In the genomic region with DNA sequence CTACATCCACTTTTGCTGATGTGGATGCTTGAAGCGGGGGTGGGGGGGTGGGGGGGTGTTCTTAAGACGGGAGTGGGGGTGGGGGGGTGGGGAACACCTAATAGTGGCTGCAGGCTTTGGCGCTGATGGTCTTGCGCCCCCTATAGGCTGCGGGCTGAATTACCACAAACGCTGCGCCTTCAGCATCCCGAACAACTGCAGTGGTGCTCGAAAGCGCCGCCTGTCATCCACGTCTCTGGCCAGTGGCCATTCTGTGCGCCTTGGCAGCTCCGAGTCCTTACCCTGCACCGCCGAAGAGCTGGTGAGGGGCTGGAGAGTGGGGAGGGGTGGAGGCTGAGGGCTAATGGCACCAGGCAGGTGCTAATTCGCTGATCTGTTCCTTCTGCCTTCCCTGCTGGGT, we compare ENCODE assay signal across 8 mouse cellular contexts. TPM values are rescaled to one million over a fixed set of nuclear protein-coding genes. Genes with fewer than 3 reads are reported as not detected.
A peak's percentile ranks its signal among the peaks of the same experiment; 100 is the strongest.
DNase-seq lines count a peak whose midpoint lies in the region; ATAC-seq lines count a peak whose summit lies in the region.
"Had no signal": no experiment of that assay in that cellular context is flagged by ENCODE, and none has a peak within 500 bp of the region (broad histone marks: within the 10 kb centered on the region; RNA-seq: fewer than 3 reads in every experiment).

No protein-coding gene starts in this region.

- ATAC-seq in midbrain, embryonic 14.5 days (ENCODE audit: low FRiP score, low TSS enrichment): no peak
- no peak for ATAC-seq in midbrain, embryonic 13.5 days

- peak; percentile 62 for DNase-seq in midbrain, embryonic 14.5 days
- peak; percentile 41 to 71 for DNase-seq in adrenal gland, postnatal 36 days
- peak; percentile 58 for DNase-seq in embryo, embryonic 11 days
- peak; percentile 60 to 65 for DNase-seq in kidney, postnatal 25 days
- peak; percentile 30 for DNase-seq in lung, postnatal 25 days (ENCODE audit: low spot score)
- DNase-seq in testis, postnatal 14 days (ENCODE audit: low spot score): peak; percentile 59

- no peak overlapping the region for H3K9ac ChIP-seq in midbrain, embryonic 14.5 days (replicated peaks; ENCODE audit: low read length)
- no peak overlapping the region for H3K9ac ChIP-seq in midbrain, embryonic 13.5 days (replicated peaks)

- H3K9me3 ChIP-seq in midbrain, embryonic 14.5 days (ENCODE audit: control insufficient read depth, low read length): no peaks in the 10 kb centered on the region
- no peaks in the 10 kb centered on the region for H3K9me3 ChIP-seq in midbrain, embryonic 13.5 days

- H3K36me3 ChIP-seq in midbrain, embryonic 14.5 days (ENCODE audit: control insufficient read depth, insufficient read depth, low read length): peaks cover 32% of the 10 kb centered on the region
- peaks cover 38% of the 10 kb centered on the region for H3K36me3 ChIP-seq in midbrain, embryonic 13.5 days

- H3K4me3 ChIP-seq in midbrain, embryonic 14.5 days (replicated peaks; ENCODE audit: low read depth, low read length): no peak overlapping the region
- no peak overlapping the region for H3K4me3 ChIP-seq in midbrain, embryonic 13.5 days (replicated peaks)
- H3K4me3 ChIP-seq: erythroblast, embryonic 14.5 days had no signal

- no peak overlapping the region for H3K4me2 ChIP-seq in midbrain, embryonic 14.5 days (ENCODE audit: low read length)
- no peak overlapping the region for H3K4me2 ChIP-seq in midbrain, embryonic 13.5 days (replicated peaks)

- no peak overlapping the region for H3K27ac ChIP-seq in midbrain, embryonic 14.5 days (replicated peaks; ENCODE audit: low read depth, low read length)
- H3K27ac ChIP-seq in midbrain, embryonic 13.5 days: no peak overlapping the region

- H3K4me1 ChIP-seq in midbrain, embryonic 14.5 days (ENCODE audit: control insufficient read depth, insufficient read depth, low read length): peaks cover 9% of the 10 kb centered on the region
- H3K4me1 ChIP-seq in midbrain, embryonic 13.5 days (replicated peaks): peaks cover 21% of the 10 kb centered on the region

- WGBS in midbrain, embryonic 14.5 days: 14% methylated on average over 17 of the region's 17 CpGs
- 12% methylated on average over 17 of the region's 17 CpGs for WGBS in midbrain, embryonic 13.5 days

- no peaks in the 10 kb centered on the region for H3K27me3 ChIP-seq in midbrain, embryonic 14.5 days (ENCODE audit: control insufficient read depth, insufficient read depth, low read length)
- H3K27me3 ChIP-seq in midbrain, embryonic 13.5 days: no peaks in the 10 kb centered on the region

RNA-seq across cellular contexts. Expression of gene Prkd2, which starts 5.9 kb away (rescaled TPM):
- 4.4 and 5.7 TPM in 2 replicates for polyA plus RNA-seq in midbrain, embryonic 14.5 days (2014; fragmentation: Nextera tagmentation; extraction: Ambion mirVana)
- 6.4 and 6.6 TPM in 2 replicates for polyA plus RNA-seq in midbrain, embryonic 13.5 days (2015; fragmentation: Nextera tagmentation; extraction: Ambion mirVana)
- 10 to 100 TPM; 16.9 to 17.2 TPM for total RNA-seq in adrenal gland, postnatal 36 days (2021)

RNA-seq across cellular contexts. Expression of gene Dact3, which starts 26.5 kb away (rescaled TPM):
- 4.9 and 6.2 TPM in 2 replicates for polyA plus RNA-seq in midbrain, embryonic 14.5 days (2014; fragmentation: Nextera tagmentation; extraction: Ambion mirVana)
- polyA plus RNA-seq in midbrain, embryonic 13.5 days (2015; fragmentation: Nextera tagmentation; extraction: Ambion mirVana): 2.8 and 2.9 TPM in 2 replicates
- total RNA-seq in adrenal gland, postnatal 36 days (2021): 1 to 10 TPM; 2.4 to 3.6 TPM

RNA-seq across cellular contexts. Expression of gene Fkrp, which starts 32.0 kb away (rescaled TPM):
- 38.5 and 48.7 TPM in 2 replicates for polyA plus RNA-seq in midbrain, embryonic 14.5 days (2014; fragmentation: Nextera tagmentation; extraction: Ambion mirVana)
- polyA plus RNA-seq in midbrain, embryonic 13.5 days (2015; fragmentation: Nextera tagmentation; extraction: Ambion mirVana): 43.9 and 46.1 TPM in 2 replicates
- total RNA-seq in adrenal gland, postnatal 36 days (2021): 10 to 100 TPM; 24.8 to 26.8 TPM

RNA-seq across cellular contexts. Expression of gene Strn4, which starts 32.9 kb away (rescaled TPM):
- 213 and 219 TPM in 2 replicates for polyA plus RNA-seq in midbrain, embryonic 14.5 days (2014; fragmentation: Nextera tagmentation; extraction: Ambion mirVana)
- 184 and 186 TPM in 2 replicates for polyA plus RNA-seq in midbrain, embryonic 13.5 days (2015; fragmentation: Nextera tagmentation; extraction: Ambion mirVana)
- total RNA-seq in adrenal gland, postnatal 36 days (2021): 10 to 100 TPM; 66.5 to 67.5 TPM

RNA-seq across cellular contexts. Expression of gene Gng8, which starts 43.0 kb away (rescaled TPM):
- 11.7 and 17.2 TPM in 2 replicates for polyA plus RNA-seq in midbrain, embryonic 14.5 days (2014; fragmentation: Nextera tagmentation; extraction: Ambion mirVana)
- polyA plus RNA-seq in midbrain, embryonic 13.5 days (2015; fragmentation: Nextera tagmentation; extraction: Ambion mirVana): 23.4 and 30.8 TPM in 2 replicates
- total RNA-seq in adrenal gland, postnatal 36 days (2021): under 1 TPM in 1 of 2 experiments, not detected in 1; 0.89 TPM
- polyA plus RNA-seq: erythroblast, embryonic 14.5 days had no signal
